Mouse (Mus musculus): ENCODE data around the gene Syngr3. TPM values are rescaled to one million over a fixed set of nuclear protein-coding genes. Genes with fewer than 3 reads are reported as not detected.

Gene Syngr3
- total and polyA plus RNA-seq, 3 experiments = 0.08 TPM; not detected in 2

GRCm38 (mm10) chr17:24716166-24716682 lies 26.5 kb upstream of the Syngr3 start:
- TF ChIP-seq GATA1 (IDR thresholded peaks at IDR 0.05; ENCODE audit: borderline replicate concordance, low read length) (no peak), POLR2AphosphoS5 (IDR thresholded peaks at IDR 0.05; ENCODE audit: insufficient replicate concordance, low read depth, low read length) (no peak), TAL1 (conservative IDR thresholded peaks at IDR 0.05; ENCODE audit: low read depth, low read length) (no peak), CTCF (IDR thresholded peaks at IDR 0.05; ENCODE audit: low read depth, low read length) (no peak), GATA2 (IDR thresholded peaks at IDR 0.05; ENCODE audit: borderline replicate concordance, low read depth, low read length) (no peak)
- Histone ChIP-seq H3K36me3 (replicated peaks) (peaks cover 47% of the 10 kb centered on the region), H3K4me1 (ENCODE audit: insufficient read depth, low read depth, low read length) (peaks cover 15% of the 10 kb centered on the region), H3K4me3 (ENCODE audit: low read depth, low read length) (no peak overlapping the region), H3K27me3 (ENCODE audit: insufficient read depth, low read length) (no peaks in the 10 kb centered on the region; the same call in 1 of the 2 replicates), H3K9me3 (replicated peaks) (no peaks in the 10 kb centered on the region)
- DNase-seq (ENCODE audit: low spot score) = no peak
- ATAC-seq (ENCODE audit: extremely low read depth, insufficient number of reproducible peaks, low FRiP score, poor library complexity, severe bottlenecking) = no peak

DNA sequence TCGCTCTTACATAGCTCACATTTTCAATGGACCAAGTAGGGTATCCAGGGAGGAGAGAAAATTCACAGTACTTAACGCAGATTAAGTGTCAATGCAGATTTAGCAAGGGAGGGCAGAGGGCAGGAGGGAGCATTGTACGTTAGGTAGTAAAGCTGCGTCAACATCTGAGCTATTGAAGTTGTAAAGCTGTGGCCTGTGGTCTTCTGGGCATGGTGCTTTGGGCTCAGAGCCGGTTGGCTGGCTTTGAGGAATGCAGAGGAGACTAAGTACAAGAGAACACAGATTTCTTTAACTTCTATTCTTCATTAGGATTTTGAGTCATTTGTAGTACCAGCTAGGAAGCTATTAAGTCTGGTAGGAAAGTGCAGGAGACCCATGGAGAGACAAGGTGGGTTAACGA lies 25.8 kb upstream of the Syngr3 start:
- no peaks in the 10 kb centered on the region for H3K9me3 ChIP-seq (replicated peaks)
- H3K4me3 ChIP-seq (ENCODE audit: low read depth, low read length) = no peak overlapping the region
- no peak for TF ChIP-seq GATA1 (IDR thresholded peaks at IDR 0.05; ENCODE audit: borderline replicate concordance, low read length)
- no peak for TF ChIP-seq TAL1 (conservative IDR thresholded peaks at IDR 0.05; ENCODE audit: low read depth, low read length)
- TF ChIP-seq CTCF (IDR thresholded peaks at IDR 0.05; ENCODE audit: low read depth, low read length) = no peak
- no peak for TF ChIP-seq POLR2AphosphoS5 (IDR thresholded peaks at IDR 0.05; ENCODE audit: insufficient replicate concordance, low read depth, low read length)
- TF ChIP-seq GATA2 (IDR thresholded peaks at IDR 0.05; ENCODE audit: borderline replicate concordance, low read depth, low read length) = no peak
- ATAC-seq (ENCODE audit: extremely low read depth, insufficient number of reproducible peaks, low FRiP score, poor library complexity, severe bottlenecking) = no peak
- DNase-seq (ENCODE audit: low spot score) = no peak
- H3K27me3 ChIP-seq (ENCODE audit: insufficient read depth, low read length) = no peaks in the 10 kb centered on the region; the same call in 1 of the 2 replicates
- peaks cover 14% of the 10 kb centered on the region for H3K4me1 ChIP-seq (ENCODE audit: insufficient read depth, low read depth, low read length)
- peaks cover 41% of the 10 kb centered on the region for H3K36me3 ChIP-seq (replicated peaks)

GRCm38 (mm10) chr17:24708646-24709045 lies 18.9 kb upstream of the Syngr3 start:
- H3K27me3 ChIP-seq (ENCODE audit: insufficient read depth, low read length) = no peaks in the 10 kb centered on the region
- DNase-seq (ENCODE audit: low spot score) (no peak), ATAC-seq (ENCODE audit: extremely low read depth, insufficient number of reproducible peaks, low FRiP score, poor library complexity, severe bottlenecking) (no peak)
- H3K9me3 ChIP-seq (replicated peaks) = no peaks in the 10 kb centered on the region
- H3K36me3 ChIP-seq (replicated peaks) = peaks cover 30% of the 10 kb centered on the region
- TF ChIP-seq GATA2 (IDR thresholded peaks at IDR 0.05; ENCODE audit: borderline replicate concordance, low read depth, low read length) (no peak), GATA1 (IDR thresholded peaks at IDR 0.05; ENCODE audit: borderline replicate concordance, low read length) (no peak), TAL1 (conservative IDR thresholded peaks at IDR 0.05; ENCODE audit: low read depth, low read length) (no peak)
- no peak overlapping the region for H3K4me3 ChIP-seq (ENCODE audit: low read depth, low read length)
- H3K4me1 ChIP-seq (ENCODE audit: insufficient read depth, low read depth, low read length) = peaks cover 28% of the 10 kb centered on the region

- H3K4me1 ChIP-seq (ENCODE audit: insufficient read depth, low read depth, low read length) = peaks cover 30% of the 10 kb centered on the region
- no peaks in the 10 kb centered on the region for H3K27me3 ChIP-seq (ENCODE audit: insufficient read depth, low read length)
- ATAC-seq (ENCODE audit: extremely low read depth, insufficient number of reproducible peaks, low FRiP score, poor library complexity, severe bottlenecking) (no peak), DNase-seq (ENCODE audit: low spot score) (no peak)
- H3K36me3 ChIP-seq (replicated peaks) = peaks cover 34% of the 10 kb centered on the region
- TF ChIP-seq POLR2AphosphoS5 (IDR thresholded peaks at IDR 0.05; ENCODE audit: insufficient replicate concordance, low read depth, low read length) (no peak), GATA1 (IDR thresholded peaks at IDR 0.05; ENCODE audit: borderline replicate concordance, low read length) (no peak), TAL1 (conservative IDR thresholded peaks at IDR 0.05; ENCODE audit: low read depth, low read length) (no peak)
- H3K4me3 ChIP-seq (ENCODE audit: low read depth, low read length) = peak overlapping the region; percentile 75
- no peaks in the 10 kb centered on the region for H3K9me3 ChIP-seq (replicated peaks)
Observed at GRCm38 (mm10) chr17:24707801-24708425, 18.2 kb upstream of the Syngr3 start.

- H3K27me3 ChIP-seq (ENCODE audit: insufficient read depth, low read length) = no peaks in the 10 kb centered on the region
- peaks cover 31% of the 10 kb centered on the region for H3K4me1 ChIP-seq (ENCODE audit: insufficient read depth, low read depth, low read length)
- peak; percentile 92 for DNase-seq (ENCODE audit: low spot score)
- TF ChIP-seq POLR2AphosphoS5 (IDR thresholded peaks at IDR 0.05; ENCODE audit: insufficient replicate concordance, low read depth, low read length) (no peak), CTCF (IDR thresholded peaks at IDR 0.05; ENCODE audit: low read depth, low read length) (no peak), TAL1 (conservative IDR thresholded peaks at IDR 0.05; ENCODE audit: low read depth, low read length) (no peak), GATA2 (IDR thresholded peaks at IDR 0.05; ENCODE audit: borderline replicate concordance, low read depth, low read length) (no peak), GATA1 (IDR thresholded peaks at IDR 0.05; ENCODE audit: borderline replicate concordance, low read length) (no peak)
- peaks cover 42% of the 10 kb centered on the region for H3K36me3 ChIP-seq (replicated peaks)
- H3K9me3 ChIP-seq (replicated peaks) = no peaks in the 10 kb centered on the region
- peak within 1 kb of the TSS; percentile 75 for H3K4me3 ChIP-seq (ENCODE audit: low read depth, low read length)
- peak; percentile 68 for ATAC-seq (ENCODE audit: extremely low read depth, insufficient number of reproducible peaks, low FRiP score, poor library complexity, severe bottlenecking)
Observed at GRCm38 (mm10) chr17:24706982-24707800, 17.4 kb upstream of the Syngr3 start, which contains the start of gene Tbl3. Gene Tbl3, minus strand, starts transcription at chr17:24707660.

GRCm38 (mm10) chr17:24705821-24706220 lies 16.1 kb upstream of the Syngr3 start:
- TF ChIP-seq GATA1 (IDR thresholded peaks at IDR 0.05; ENCODE audit: borderline replicate concordance, low read length) = no peak
- TF ChIP-seq TAL1 (conservative IDR thresholded peaks at IDR 0.05; ENCODE audit: low read depth, low read length) = no peak
- TF ChIP-seq GATA2 (IDR thresholded peaks at IDR 0.05; ENCODE audit: borderline replicate concordance, low read depth, low read length) = no peak
- no peak for TF ChIP-seq CTCF (IDR thresholded peaks at IDR 0.05; ENCODE audit: low read depth, low read length)
- TF ChIP-seq POLR2AphosphoS5 (IDR thresholded peaks at IDR 0.05; ENCODE audit: insufficient replicate concordance, low read depth, low read length) = no peak
- no peaks in the 10 kb centered on the region for H3K27me3 ChIP-seq (ENCODE audit: insufficient read depth, low read length)
- no peaks in the 10 kb centered on the region for H3K9me3 ChIP-seq (replicated peaks)
- ATAC-seq (ENCODE audit: extremely low read depth, insufficient number of reproducible peaks, low FRiP score, poor library complexity, severe bottlenecking) = no peak
- peak overlapping the region; percentile 75; the same call in 1 of the 2 replicates for H3K4me3 ChIP-seq (ENCODE audit: low read depth, low read length)
- peaks cover 31% of the 10 kb centered on the region for H3K4me1 ChIP-seq (ENCODE audit: insufficient read depth, low read depth, low read length)
- H3K36me3 ChIP-seq (replicated peaks) = peaks cover 55% of the 10 kb centered on the region
- no peak for DNase-seq (ENCODE audit: low spot score)

All from G1E (cell line).